Mouse (Mus musculus) effector memory CD4-positive, alpha-beta T cell, adult 5 months (primary cell): Measurements from ENCODE around the gene Olfr740. TPM values are rescaled to one million over a fixed set of nuclear protein-coding genes. Genes with fewer than 3 reads are reported as not detected.

Source experiments
- polyA plus RNA-seq: library from polyadenylated mRNA; unstranded; fragments of 100-300 nt; shearing (Covaris generic); gene quantifications from one replicate; pipeline ENCODE4 v1.2.1, GENCODE M21; 2017

Olfr740 gene
- not detected for polyA plus RNA-seq

GRCm38 (mm10) chr14:50445245-50445644 lies at the start of gene Olfr740:
Olfr740 (plus strand) TSS chr14:50445545.

GRCm38 (mm10) chr14:50407268-50407667 lies 38.1 kb upstream of the Olfr740 start, which contains the start of gene Olfr738:
Olfr738 (plus strand) TSS chr14:50407568.

GRCm38 (mm10) chr14:50418326-50418725 lies 27.0 kb upstream of the Olfr740 start, which contains the start of gene Olfr739:
Olfr739 (plus strand) TSS chr14:50418626.

GRCm38 (mm10) chr14:50472438-50472837 lies 27.1 kb downstream of the Olfr740 start, which contains the start of gene Olfr741:
Olfr741 (plus strand) TSS chr14:50472738.

GRCm38 (mm10) chr14:50503300-50503699 lies 58.0 kb downstream of the Olfr740 start, which contains the start of gene Olfr742:
Olfr742 (plus strand) TSS chr14:50503600.

Other genes starting within 250 kb of the Olfr740 start
- gene Olfr731, start 203.7 kb upstream of the Olfr740 start, polyA plus RNA-seq: not detected
- gene Olfr732, start 161.3 kb upstream of the Olfr740 start, polyA plus RNA-seq: 0.16 TPM
- not detected for gene Olfr733, start 144.0 kb upstream of the Olfr740 start, polyA plus RNA-seq
- not detected for gene Olfr734, start 118.8 kb upstream of the Olfr740 start, polyA plus RNA-seq
- not detected for gene Olfr735, start 96.7 kb upstream of the Olfr740 start, polyA plus RNA-seq
- gene Tlr11, start 87.6 kb upstream of the Olfr740 start, polyA plus RNA-seq: not detected
- not detected for gene Olfr736, start 64.4 kb upstream of the Olfr740 start, polyA plus RNA-seq
- gene Olfr738, start 38.0 kb upstream of the Olfr740 start, polyA plus RNA-seq: not detected
- not detected for gene Olfr739, start 26.9 kb upstream of the Olfr740 start, polyA plus RNA-seq
- not detected for gene Olfr741, start 27.2 kb downstream of the Olfr740 start, polyA plus RNA-seq
- gene Olfr742, start 58.1 kb downstream of the Olfr740 start, polyA plus RNA-seq: not detected
- not detected for gene Olfr743, start 76.3 kb downstream of the Olfr740 start, polyA plus RNA-seq
- not detected for gene Olfr744, start 169.3 kb downstream of the Olfr740 start, polyA plus RNA-seq
- not detected for gene Olfr745, start 193.8 kb downstream of the Olfr740 start, polyA plus RNA-seq
- gene Olfr746, start 201.5 kb downstream of the Olfr740 start, polyA plus RNA-seq: not detected
- not detected for gene Olfr747, start 247.7 kb downstream of the Olfr740 start, polyA plus RNA-seq